Mouse (Mus musculus): ENCODE measurements at regions not wholly inside any gene's neighbourhood (a gene's known extent, or its start where the extent isn't known, plus 50 kb on each side); places are given as distances from the start of the nearest gene placed in this dataset.
A peak's percentile ranks its signal among the peaks of the same experiment; 100 is the strongest.
"Not testable (repeated sequence)": the region's sequence is repeated elsewhere in the genome, so short reads cannot be mapped to it uniquely, and the experiment has no call there.

DNA sequence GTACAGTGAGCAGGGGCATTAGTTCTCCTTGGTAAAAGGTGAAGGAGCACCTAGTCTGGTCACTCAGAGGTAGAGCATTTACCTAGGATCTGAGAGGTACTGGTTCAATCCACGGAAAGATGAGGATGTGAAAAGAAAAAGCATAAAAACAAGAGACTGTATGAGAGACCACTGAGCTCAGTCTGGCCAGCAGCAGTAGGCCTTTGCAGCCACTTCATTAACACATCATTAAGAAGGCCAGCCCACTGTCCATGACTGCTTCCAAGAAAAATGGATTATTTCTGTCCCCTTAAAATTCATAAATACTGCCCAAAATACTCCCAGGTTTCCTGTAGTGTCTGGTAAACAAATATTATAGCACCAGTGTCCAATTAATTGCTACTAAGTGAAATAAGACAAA lies 499.3 kb upstream of the 4930578C19Rik start:
- no peak for DNase-seq (ENCODE audit: low read depth, low spot score)

DNA sequence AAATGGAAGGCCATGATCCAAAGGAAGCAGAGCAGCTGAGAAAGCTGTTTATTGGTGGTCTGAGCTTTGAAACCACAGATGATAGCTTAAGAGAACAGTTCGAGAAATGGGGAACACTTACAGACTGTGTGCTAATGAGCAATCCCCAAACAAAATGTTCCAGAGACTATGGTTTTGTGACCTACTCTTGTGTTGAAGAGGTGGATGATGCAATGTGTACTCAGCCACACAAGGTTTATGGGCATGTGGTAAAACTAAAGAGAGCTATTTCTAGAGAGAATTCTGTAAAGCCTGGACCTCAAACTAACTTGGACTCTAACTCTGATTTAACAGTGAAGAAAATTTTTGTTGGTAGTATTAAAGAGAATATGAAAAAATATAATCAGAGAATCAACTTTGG lies 481.4 kb upstream of the 4930578C19Rik start:
- DNase-seq (ENCODE audit: low read depth, low spot score): no peak

DNA sequence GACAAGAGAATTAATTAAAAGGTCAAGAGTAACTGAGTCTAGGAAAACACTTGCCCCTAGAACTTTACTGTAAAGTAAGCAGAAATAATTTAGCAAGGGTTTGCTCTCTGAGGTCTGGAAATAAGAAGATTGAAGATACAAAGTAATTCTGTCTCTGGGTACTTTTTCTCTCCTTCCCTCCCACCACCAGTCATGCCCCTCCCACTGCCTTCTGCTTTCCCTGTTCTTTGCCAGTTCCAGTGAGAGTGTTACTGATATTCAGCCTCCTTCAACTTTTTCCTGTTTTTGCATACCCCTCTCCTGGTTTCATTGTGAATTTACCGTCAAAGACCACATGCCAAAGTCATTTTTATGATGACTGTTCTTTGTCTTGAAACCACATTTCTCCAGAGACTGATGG lies 472.1 kb upstream of the 4930578C19Rik start:
- peak; percentile 19 for DNase-seq (ENCODE audit: low read depth, low spot score)

DNA sequence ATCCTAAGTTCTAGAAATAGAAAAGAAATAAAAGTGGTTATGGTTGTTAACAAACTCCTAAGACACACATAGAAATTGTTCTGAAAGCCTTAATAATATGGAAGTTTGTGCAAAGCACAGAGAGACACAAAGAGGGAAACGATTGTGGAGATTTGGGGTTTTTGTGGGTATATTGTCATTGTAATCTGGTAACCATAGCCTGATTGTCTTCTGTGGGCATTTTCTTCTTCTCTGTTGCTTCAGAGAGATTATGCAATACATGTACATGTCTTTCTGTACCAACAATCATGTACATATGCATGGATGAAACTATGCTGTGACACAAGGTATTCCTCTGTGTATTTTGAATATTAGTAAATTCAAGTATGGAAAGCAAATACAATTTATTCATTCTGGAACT lies 461.9 kb upstream of the 4930578C19Rik start:
- DNase-seq (ENCODE audit: low read depth, low spot score): no peak

DNA sequence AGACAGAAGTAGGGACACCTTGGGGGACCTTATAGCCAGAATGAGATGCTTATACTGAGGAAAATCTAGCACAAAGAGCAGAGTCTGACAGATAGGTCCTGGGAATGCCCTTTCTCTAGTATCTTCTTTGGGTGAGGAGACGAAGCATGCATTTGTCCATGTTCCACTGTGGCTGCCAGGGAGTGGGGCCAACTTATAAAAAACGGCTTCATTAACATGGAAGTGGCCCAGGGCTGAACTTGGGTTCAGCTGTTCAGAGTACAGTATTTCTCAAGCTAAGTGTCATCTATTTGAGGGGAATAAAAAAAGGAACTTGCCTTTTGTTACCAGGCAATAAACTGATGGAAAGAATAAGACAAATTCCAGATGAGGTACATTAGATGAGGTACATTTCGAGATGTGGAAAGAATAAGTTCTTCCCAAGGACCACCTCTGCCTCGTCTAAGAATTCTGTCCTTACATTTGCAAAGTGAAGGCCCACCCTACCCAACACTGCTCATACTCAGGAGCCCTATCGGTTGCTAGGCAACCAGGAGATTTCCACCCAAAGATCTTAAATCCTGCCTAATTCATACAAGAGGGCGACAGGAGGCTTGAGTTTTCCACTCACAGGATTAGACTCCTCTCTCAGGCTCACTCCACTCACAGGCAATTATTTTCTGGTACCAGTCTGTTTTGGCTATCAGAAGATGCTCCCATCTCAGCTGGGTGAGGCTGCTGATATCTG lies 460.3 kb upstream of the 4930578C19Rik start:
- DNase-seq (ENCODE audit: low read depth, low spot score): no peak

DNA sequence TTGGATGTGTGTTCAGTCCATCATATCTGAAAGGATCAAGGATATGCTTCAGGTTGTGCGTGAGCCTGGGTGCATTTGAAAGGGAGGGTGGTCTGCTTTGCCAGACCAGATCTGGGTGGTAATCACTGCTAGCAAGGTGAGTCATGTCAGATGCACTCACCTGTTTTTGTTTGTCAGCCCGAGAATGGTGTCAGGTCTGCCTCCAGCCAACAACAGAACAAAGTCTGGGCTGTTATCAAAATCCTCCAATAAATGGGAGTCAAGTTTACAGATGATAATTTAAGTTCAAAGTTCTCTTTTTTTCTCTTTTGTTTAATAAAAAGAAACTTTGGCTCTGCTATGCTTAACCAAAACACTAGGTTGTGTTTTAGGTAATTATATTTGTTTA lies 421.6 kb upstream of the 4930578C19Rik start:
- DNase-seq (ENCODE audit: low read depth, low spot score): no peak

DNA sequence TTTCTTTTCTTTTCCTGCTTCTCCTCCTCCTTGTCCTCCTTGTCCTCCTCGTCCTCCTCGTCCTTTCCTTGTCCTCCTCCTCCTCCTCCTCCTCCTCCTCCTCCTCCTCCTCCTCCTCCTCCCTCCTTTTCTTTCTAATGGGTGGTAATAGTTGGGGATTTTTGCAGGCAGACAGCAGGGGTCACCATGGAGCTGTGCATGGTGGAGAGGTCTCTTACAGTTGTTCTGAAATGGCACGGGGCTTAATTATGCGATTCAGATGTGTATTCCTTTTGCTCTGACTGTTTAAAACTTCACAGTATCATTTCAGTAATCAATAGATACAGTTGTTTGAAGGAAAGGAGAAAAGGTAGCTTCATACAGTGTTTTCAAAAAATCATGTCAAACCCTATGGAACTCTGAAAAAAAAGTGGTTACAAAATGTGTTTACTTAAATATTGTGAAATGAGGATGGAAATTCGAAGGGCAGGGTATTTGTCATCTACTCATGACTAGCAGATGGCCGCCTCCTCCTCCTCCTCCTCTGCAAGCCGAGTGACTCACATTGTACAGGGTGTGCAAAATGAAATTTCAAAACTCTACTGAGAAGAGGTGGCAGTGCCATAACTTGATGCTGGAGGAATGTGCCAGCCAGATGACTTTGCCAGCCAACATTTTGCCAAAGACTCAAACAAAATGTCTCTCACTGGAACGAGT lies 421.0 kb upstream of the 4930578C19Rik start:
- DNase-seq (ENCODE audit: low read depth, low spot score): peak; percentile 72

DNA sequence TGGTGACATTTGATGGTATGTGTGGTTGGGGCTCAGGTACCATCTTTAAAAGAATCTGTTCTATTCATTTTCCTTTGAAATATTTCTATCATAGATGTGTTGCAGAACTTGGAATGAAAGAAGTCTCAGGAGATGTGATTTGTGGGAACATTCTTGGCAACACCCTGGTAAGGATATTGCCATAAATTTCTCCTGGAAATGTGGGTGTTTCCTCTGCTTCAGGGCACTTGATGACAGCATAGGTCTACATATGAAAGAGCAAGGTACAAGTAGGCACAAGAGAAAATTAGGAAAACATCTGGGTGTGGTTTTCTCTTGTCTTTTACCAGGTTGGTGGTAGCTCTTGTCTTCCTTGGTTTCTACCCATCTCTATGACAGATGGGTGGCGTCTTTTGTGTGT lies 414.5 kb upstream of the 4930578C19Rik start:
- DNase-seq (ENCODE audit: low read depth, low spot score): no peak

DNA sequence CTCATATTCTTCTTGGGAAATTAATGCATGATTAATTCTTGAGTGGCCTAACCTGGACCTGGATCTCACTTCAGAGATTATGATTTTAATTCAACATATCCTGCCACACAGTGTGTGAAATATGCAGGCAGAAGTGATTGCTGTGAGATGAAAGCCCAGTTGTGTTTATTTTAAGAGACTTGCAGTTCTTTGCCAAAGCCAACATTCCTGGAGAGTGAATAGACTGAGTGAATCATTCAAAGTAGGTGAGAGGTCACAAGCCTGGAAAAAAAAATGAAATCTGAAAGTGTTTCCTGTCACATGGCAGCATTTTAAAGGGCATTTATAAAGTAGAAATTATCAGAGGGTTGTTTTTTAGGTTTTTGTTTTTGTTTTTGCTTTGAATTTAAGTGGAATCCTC lies 412.9 kb upstream of the 4930578C19Rik start:
- no peak for DNase-seq (ENCODE audit: low read depth, low spot score)

DNA sequence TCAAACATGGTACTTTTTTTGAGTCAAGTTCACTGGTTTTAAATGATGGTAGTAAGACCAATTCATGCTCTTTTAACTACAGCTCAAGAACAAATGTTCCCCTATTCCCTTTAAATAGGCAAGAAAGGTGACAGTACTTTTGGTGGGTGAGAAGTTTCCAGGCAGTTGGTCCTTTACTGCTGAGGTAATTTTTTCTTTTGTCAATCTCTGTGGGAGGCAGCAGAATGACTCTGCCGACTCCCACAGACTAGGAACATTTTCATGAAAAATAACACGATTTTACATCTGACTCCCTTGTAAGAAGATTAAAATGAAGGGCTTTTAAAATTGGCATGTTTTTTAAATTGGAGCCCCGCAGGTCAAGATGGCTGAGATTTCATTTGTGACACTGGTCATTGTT lies 377.5 kb upstream of the 4930578C19Rik start:
- DNase-seq (ENCODE audit: low read depth, low spot score): peak; percentile 46

DNA sequence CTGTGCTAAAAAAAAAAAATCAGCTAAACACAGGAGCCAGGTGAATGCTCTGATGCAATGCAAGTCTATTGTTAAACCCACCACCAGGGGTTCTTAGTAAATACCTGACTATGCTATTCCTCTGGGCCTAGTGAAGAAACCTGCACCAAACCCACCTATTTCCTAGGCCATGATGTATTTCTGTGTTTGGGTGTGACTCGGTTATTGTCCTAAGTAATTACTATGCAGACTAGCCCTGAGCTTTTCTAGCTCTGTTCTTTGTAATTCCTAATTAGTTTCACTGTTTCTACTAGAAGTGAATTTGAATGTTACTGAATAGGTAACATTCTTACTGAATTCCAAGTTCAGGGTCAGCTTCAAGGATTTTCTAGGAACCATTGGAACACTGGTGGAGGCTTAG lies 363.8 kb upstream of the 4930578C19Rik start:
- not testable (repeated sequence) for DNase-seq (ENCODE audit: low read depth, low spot score)

DNA sequence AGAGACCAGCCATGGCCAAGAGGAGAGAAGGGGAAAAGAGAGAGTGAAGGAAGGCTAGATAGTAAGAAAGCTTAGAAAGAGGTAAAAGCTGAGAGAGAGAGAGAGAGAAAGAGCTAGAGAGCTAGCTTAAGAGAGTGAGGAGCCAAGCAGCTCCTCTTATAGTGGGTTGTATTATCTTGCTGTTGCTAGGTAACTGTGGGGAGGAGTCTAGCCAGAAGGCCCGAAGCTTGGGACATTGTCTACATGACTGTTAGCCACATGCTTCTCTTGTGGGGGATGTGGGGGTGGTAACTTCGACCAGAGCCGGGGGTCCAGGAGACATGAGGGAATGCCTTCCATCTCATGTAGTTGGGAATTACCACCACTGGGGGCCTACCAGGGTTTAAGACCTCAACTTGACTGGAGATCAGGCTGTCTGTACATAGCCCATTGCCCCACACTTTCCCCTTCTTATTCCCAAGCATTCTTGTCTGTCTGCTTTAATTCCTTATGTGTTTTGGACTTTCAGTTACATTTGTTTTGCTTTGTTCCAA lies 353.3 kb upstream of the 4930578C19Rik start:
- no peak for DNase-seq (ENCODE audit: low read depth, low spot score)
